In genomic region chr1:55026444-55027252, GRCm38 (mm10) we compare ENCODE assay signal across 7 mouse cellular contexts. TPM values are rescaled to one million over a fixed set of nuclear protein-coding genes. Genes with fewer than 3 reads are reported as not detected.
DNase-seq lines count a peak whose midpoint lies in the region; ATAC-seq and TF ChIP-seq lines count a peak whose summit lies in the region.

No protein-coding gene starts in this region.

- under 1% methylated on average over 55 of the region's 55 CpGs for WGBS in neural tube, embryonic 11.5 days
- WGBS in forebrain, embryonic 14.5 days: under 1% methylated on average over 50 of the region's 55 CpGs
- WGBS in olfactory bulb, adult 2 months: under 1% methylated on average over 55 of the region's 55 CpGs

- H3K4me1 ChIP-seq in neural tube, embryonic 11.5 days (ENCODE audit: control insufficient read depth, insufficient read depth, low read length): peaks cover 3% of the 10 kb centered on the region; the same call in 1 of the 2 replicates
- peaks cover 8% of the 10 kb centered on the region for H3K4me1 ChIP-seq in forebrain, embryonic 14.5 days (ENCODE audit: control insufficient read depth, insufficient read depth, low read length)
- 0 out of 2 replicates have a peak, but pooled peaks cover 2% of the 10 kb centered on the region for H3K4me1 ChIP-seq in olfactory bulb, adult 2 months (ENCODE audit: control insufficient read depth, insufficient read depth, low read length)

- TF ChIP-seq POLR2A in olfactory bulb, adult 2 months (IDR thresholded peaks at IDR 0.05; ENCODE audit: insufficient read depth, low read depth, low read length): no peak

- peak overlapping the region; percentile 92 for H3K27ac ChIP-seq in neural tube, embryonic 11.5 days (ENCODE audit: low read depth, low read length)
- H3K27ac ChIP-seq in forebrain, embryonic 14.5 days (ENCODE audit: low read depth, low read length): peak overlapping the region; percentile 93
- peak overlapping the region; percentile 94 for H3K27ac ChIP-seq in olfactory bulb, adult 2 months (ENCODE audit: insufficient read depth, low read depth, low read length)

- no peaks in the 10 kb centered on the region for H3K27me3 ChIP-seq in neural tube, embryonic 11.5 days (ENCODE audit: control insufficient read depth, insufficient read depth, low read length)
- no peaks in the 10 kb centered on the region for H3K27me3 ChIP-seq in forebrain, embryonic 14.5 days (replicated peaks; ENCODE audit: control insufficient read depth, insufficient read depth, low read length)

- H3K4me3 ChIP-seq in neural tube, embryonic 11.5 days (ENCODE audit: low read depth, low read length): peak overlapping the region; percentile 98
- H3K4me3 ChIP-seq in forebrain, embryonic 14.5 days (ENCODE audit: low read depth, low read length): peak overlapping the region; percentile 98
- H3K4me3 ChIP-seq in olfactory bulb, adult 2 months (ENCODE audit: insufficient read depth, low read depth, low read length): peak overlapping the region; percentile 80

- H3K36me3 ChIP-seq in neural tube, embryonic 11.5 days (ENCODE audit: control insufficient read depth, insufficient read depth, low read length): no peaks in the 10 kb centered on the region
- H3K36me3 ChIP-seq in forebrain, embryonic 14.5 days (ENCODE audit: control insufficient read depth, insufficient read depth, low read length): no peaks in the 10 kb centered on the region

- no peak for TF ChIP-seq CTCF in olfactory bulb, adult 2 months (IDR thresholded peaks at IDR 0.05; ENCODE audit: insufficient read depth, low read depth, low read length)

- H3K9me3 ChIP-seq in neural tube, embryonic 11.5 days (ENCODE audit: control insufficient read depth, low read length): no peaks in the 10 kb centered on the region
- no peaks in the 10 kb centered on the region for H3K9me3 ChIP-seq in forebrain, embryonic 14.5 days (replicated peaks; ENCODE audit: control insufficient read depth, low read length)

- peak; percentile 70 for ATAC-seq in neural tube, embryonic 11.5 days (ENCODE audit: insufficient read depth, low FRiP score, low TSS enrichment)
- ATAC-seq in forebrain, embryonic 14.5 days: peak; percentile 74

- no peak for DNase-seq in neural tube, embryonic 11.5 days (ENCODE audit: low spot score)
- no peak for DNase-seq in neural tube, embryonic 10.5 days (ENCODE audit: extremely low spot score, low spot score)
- peak; percentile 51 for DNase-seq in c-Kit-positive CD71-positive TER-119-positive erythroid progenitor cells, embryonic 14.5 days (ENCODE audit: low spot score)
- DNase-seq in forebrain, embryonic 14.5 days (ENCODE audit: low spot score): peak; percentile 25
- DNase-seq in liver: peak; percentile 71
- DNase-seq in left cerebral cortex, adult 11 months (ENCODE audit: low spot score): no peak

- H3K4me2 ChIP-seq in neural tube, embryonic 11.5 days (ENCODE audit: low read depth): peak overlapping the region; percentile 57
- peak overlapping the region; percentile 91 for H3K4me2 ChIP-seq in forebrain, embryonic 14.5 days (ENCODE audit: low read length)

- peak overlapping the region; percentile 99 for H3K9ac ChIP-seq in neural tube, embryonic 11.5 days (ENCODE audit: low read length)
- H3K9ac ChIP-seq in forebrain, embryonic 14.5 days (ENCODE audit: low read length): peak overlapping the region; percentile 98

RNA-seq across cellular contexts. Expression of gene Sf3b1, which starts 0.6 kb away (rescaled TPM):
- 336 and 339 TPM in 2 replicates for polyA plus RNA-seq in neural tube, embryonic 11.5 days (2014; fragmentation: Nextera tagmentation; extraction: Ambion mirVana)
- 407 and 415 TPM in 2 replicates for polyA plus RNA-seq in forebrain, embryonic 14.5 days (2014; fragmentation: Nextera tagmentation; extraction: Ambion mirVana)
- 306 and 828 TPM in 2 replicates for polyA plus RNA-seq in olfactory bulb, adult 2 months (2012; ENCODE audit: insufficient read depth, insufficient read length, low replicate concordance, missing spikeins)

RNA-seq across cellular contexts. Expression of gene Coq10b, which starts 25.9 kb away (rescaled TPM):
- 30.6 and 31.9 TPM in 2 replicates for polyA plus RNA-seq in neural tube, embryonic 11.5 days (2014; fragmentation: Nextera tagmentation; extraction: Ambion mirVana)
- 39.5 and 44.1 TPM in 2 replicates for polyA plus RNA-seq in forebrain, embryonic 14.5 days (2014; fragmentation: Nextera tagmentation; extraction: Ambion mirVana)
- not detected in 2 replicates for polyA plus RNA-seq in olfactory bulb, adult 2 months (2012; ENCODE audit: insufficient read depth, insufficient read length, low replicate concordance, missing spikeins)

Comparison
In these comparisons a context has a peak if more than half of its experiments do, and no peak if none do; other contexts are left out.
1. DNase-seq: peak in c-Kit-positive CD71-positive TER-119-positive erythroid progenitor cells, embryonic 14.5 days (single experiment), forebrain, embryonic 14.5 days (single experiment) and liver (single experiment); none in neural tube, embryonic 11.5 days (single experiment), neural tube, embryonic 10.5 days (single experiment) and left cerebral cortex, adult 11 months (single experiment).
2. RNA of gene Coq10b, which starts 25.9 kb away (polyA plus RNA-seq): 39.5 to 44.1 TPM in forebrain, embryonic 14.5 days and 30.6 to 31.9 TPM in neural tube, embryonic 11.5 days; not detected in olfactory bulb, adult 2 months; every median in the first group is over 10 times any median in the second.
3. Peak in every context shown above with its lines, with median percentiles within 50 percentile points of each other: H3K27ac ChIP-seq and H3K4me3 ChIP-seq.